Mouse (Mus musculus) thymus, postnatal 4 days (tissue): Measurements from ENCODE around the gene Supt4a.

Experiments
- DNase-seq: peaks from one replicate; pipeline ENCODE4 v3.0.0; 2021

Supt4a gene

GRCm38 (mm10) chr11:87725964-87726562 lies 11.3 kb upstream of the Supt4a start:
- DNase-seq: peak; percentile 80

- DNase-seq: peak; percentile 75
Measured at GRCm38 (mm10) chr11:87727021-87727420, 10.3 kb upstream of the Supt4a start.

- no peak for DNase-seq
Measured at GRCm38 (mm10) chr11:87727471-87727870, 9.9 kb upstream of the Supt4a start.

GRCm38 (mm10) chr11:87728850-87729592 lies 8.3 kb upstream of the Supt4a start:
- peak; percentile 18 for DNase-seq

- DNase-seq: peak; percentile 18
Measured at GRCm38 (mm10) chr11:87729593-87730185, 7.7 kb upstream of the Supt4a start.

GRCm38 (mm10) chr11:87730652-87731310 lies 6.6 kb upstream of the Supt4a start:
- DNase-seq: peak; percentile 14

- peak; percentile 77 for DNase-seq
Measured at GRCm38 (mm10) chr11:87734346-87734745, 3.0 kb upstream of the Supt4a start.

GRCm38 (mm10) chr11:87735691-87736090 lies 1.7 kb upstream of the Supt4a start:
- DNase-seq: no peak

- peak; percentile 81 for DNase-seq
Measured at GRCm38 (mm10) chr11:87736647-87737134, 661 bp upstream of the Supt4a start.

GRCm38 (mm10) chr11:87743691-87744090 lies 6.3 kb downstream of the Supt4a start:
- no peak for DNase-seq

- DNase-seq: peak; percentile 75
Measured at GRCm38 (mm10) chr11:87744964-87745363, 7.6 kb downstream of the Supt4a start.

- DNase-seq: peak; percentile 58
Measured at GRCm38 (mm10) chr11:87745632-87746555, 8.5 kb downstream of the Supt4a start.

GRCm38 (mm10) chr11:87747312-87747711 lies 10.0 kb downstream of the Supt4a start:
- no peak for DNase-seq

GRCm38 (mm10) chr11:87747716-87748115 lies 10.4 kb downstream of the Supt4a start:
- peak; percentile 36 for DNase-seq

- DNase-seq: peak; percentile 86
Measured at GRCm38 (mm10) chr11:87748132-87749119, 11.1 kb downstream of the Supt4a start.

- DNase-seq: peak; percentile 90
Measured at GRCm38 (mm10) chr11:87749192-87750042, 12.1 kb downstream of the Supt4a start.

GRCm38 (mm10) chr11:87750043-87750421 lies 12.7 kb downstream of the Supt4a start:
- no peak for DNase-seq

GRCm38 (mm10) chr11:87750521-87750920 lies 13.2 kb downstream of the Supt4a start:
- peak; percentile 56 for DNase-seq

GRCm38 (mm10) chr11:87751031-87751430 lies 13.7 kb downstream of the Supt4a start:
- DNase-seq: peak; percentile 67

GRCm38 (mm10) chr11:87751491-87751966 lies 14.2 kb downstream of the Supt4a start:
- DNase-seq: peak; percentile 81
